Mouse (Mus musculus): ENCODE data around the gene Uqcrc2. TPM values are rescaled to one million over a fixed set of nuclear protein-coding genes. Genes with fewer than 3 reads are reported as not detected.

Gene Uqcrc2
- total and polyA plus RNA-seq, 2 experiments from 2014 or later, result 192 to 239 TPM

GRCm38 (mm10) chr7:120699586-120699985 lies 64.6 kb downstream of the Uqcrc2 start:
- no peak overlapping the region for H3K4me2 ChIP-seq (ENCODE audit: low read depth)
- no peak for TF ChIP-seq CTCF (IDR thresholded peaks at IDR 0.05; ENCODE audit: low read depth)
- no peaks in the 10 kb centered on the region for H3K27me3 ChIP-seq (ENCODE audit: insufficient read depth, low read length)
- H3K27ac ChIP-seq (ENCODE audit: low read depth, low read length), result no peak overlapping the region
- WGBS, result 91% methylated on average over 6 of the region's 6 CpGs
- no peaks in the 10 kb centered on the region for H3K4me1 ChIP-seq (ENCODE audit: insufficient read depth)
- H3K9ac ChIP-seq, result no peak overlapping the region
- ATAC-seq, result no peak
- H3K4me3 ChIP-seq (ENCODE audit: low read depth, low read length), result no peak overlapping the region
- H3K36me3 ChIP-seq (ENCODE audit: insufficient read depth), result no peaks in the 10 kb centered on the region
- no peaks in the 10 kb centered on the region for H3K9me3 ChIP-seq (ENCODE audit: low read length)
- no peak for DNase-seq

- Histone ChIP-seq H3K27me3 (ENCODE audit: insufficient read depth, low read length) (no peaks in the 10 kb centered on the region), H3K9me3 (ENCODE audit: low read length) (no peaks in the 10 kb centered on the region), H3K36me3 (ENCODE audit: insufficient read depth) (no peaks in the 10 kb centered on the region), H3K4me1 (ENCODE audit: insufficient read depth) (no peaks in the 10 kb centered on the region), H3K9ac (no peak overlapping the region), H3K4me2 (ENCODE audit: low read depth) (no peak overlapping the region), H3K4me3 (ENCODE audit: low read depth, low read length) (no peak overlapping the region), H3K27ac (ENCODE audit: low read depth, low read length) (no peak overlapping the region)
- TF ChIP-seq CTCF (IDR thresholded peaks at IDR 0.05; ENCODE audit: low read depth), result no peak
- WGBS, result 79% methylated on average over 3 of the region's 3 CpGs
- DNase-seq, result no peak
- ATAC-seq, result no peak
Measured at GRCm38 (mm10) chr7:120703888-120704287, 68.9 kb downstream of the Uqcrc2 start.

Other genes with a start within 250 kb of the Uqcrc2 start
- gene Abca16, start 225.5 kb upstream of the Uqcrc2 start, total RNA-seq (2014; rRNA removed), result not detected in 2 replicates
- not detected in 2 replicates for gene Abca16, start 225.5 kb upstream of the Uqcrc2 start, polyA plus RNA-seq (2015; fragmentation: Nextera tagmentation; extraction: Ambion mirVana)
- 0.24 TPM in 1 of 2 replicates, not detected in the other for gene Pdzd9, start 35.2 kb downstream of the Uqcrc2 start, total RNA-seq (2014; rRNA removed)
- gene Pdzd9, start 35.2 kb downstream of the Uqcrc2 start, polyA plus RNA-seq (2015; fragmentation: Nextera tagmentation; extraction: Ambion mirVana), result 0.22 and 0.25 TPM in 2 replicates
- 29.5 and 35.0 TPM in 2 replicates for gene Mosmo, start 42.4 kb downstream of the Uqcrc2 start, total RNA-seq (2014; rRNA removed)
- gene Mosmo, start 42.4 kb downstream of the Uqcrc2 start, polyA plus RNA-seq (2015; fragmentation: Nextera tagmentation; extraction: Ambion mirVana), result 9.4 and 11.8 TPM in 2 replicates
- 2.1 and 5.0 TPM in 2 replicates for gene Vwa3a, start 104.1 kb downstream of the Uqcrc2 start, total RNA-seq (2014; rRNA removed)
- gene Vwa3a, start 104.1 kb downstream of the Uqcrc2 start, polyA plus RNA-seq (2015; fragmentation: Nextera tagmentation; extraction: Ambion mirVana), result 1.1 and 2.5 TPM in 2 replicates
- gene Gm5737, start 177.2 kb downstream of the Uqcrc2 start, total RNA-seq (2014; rRNA removed), result not detected in 2 replicates
- 0.16 TPM in 1 of 2 replicates, not detected in the other for gene Gm5737, start 177.2 kb downstream of the Uqcrc2 start, polyA plus RNA-seq (2015; fragmentation: Nextera tagmentation; extraction: Ambion mirVana)
- 53.8 and 56.4 TPM in 2 replicates for gene Eef2k, start 207.7 kb downstream of the Uqcrc2 start, total RNA-seq (2014; rRNA removed)
- gene Eef2k, start 207.7 kb downstream of the Uqcrc2 start, polyA plus RNA-seq (2015; fragmentation: Nextera tagmentation; extraction: Ambion mirVana), result 31.6 and 35.4 TPM in 2 replicates